Mouse (Mus musculus): ENCODE results near the gene Myoz2. TPM values are rescaled to one million over a fixed set of nuclear protein-coding genes. Genes with fewer than 3 reads are reported as not detected.

The Myoz2 gene
- total and polyA plus RNA-seq, 3 experiments = not detected

- Histone ChIP-seq H3K9ac (ENCODE audit: control insufficient read depth, low read depth, low read length, poor library complexity, severe bottlenecking) (no peak overlapping the region), H3K27me3 (ENCODE audit: control insufficient read depth in 1 of 2, insufficient read depth in 2 of 2, low read length in 2 of 2) (peaks cover 0 to 6% of the 10 kb centered on the region in 2 experiments; a peak in 3 of 4 replicates), H3K9me3 (replicated peaks; ENCODE audit: insufficient read depth, low read length) (no peaks in the 10 kb centered on the region), H3K4me1 (ENCODE audit: control insufficient read depth in 1 of 2, insufficient read depth in 2 of 2, low read length in 2 of 2) (no peaks in the 10 kb centered on the region), H3K27ac (ENCODE audit: control insufficient read depth, low read depth, low read length) (no peak overlapping the region), H3K4me3 (ENCODE audit: control insufficient read depth in 1 of 2, insufficient read depth in 1 of 2, low read depth in 2 of 2, low read length in 2 of 2) (no peak overlapping the region), H3K79me2 (ENCODE audit: control insufficient read depth, insufficient read depth, low read length, poor library complexity) (no peaks in the 10 kb centered on the region), H3K36me3 (ENCODE audit: control insufficient read depth in 1 of 2, insufficient read depth in 2 of 2, low read length in 2 of 2) (no peaks in the 10 kb centered on the region)
- TF ChIP-seq POLR2AphosphoS5 (IDR thresholded peaks at IDR 0.05; ENCODE audit: borderline replicate concordance, low read depth, low read length) (no peak), MYB (IDR thresholded peaks at IDR 0.05; ENCODE audit: low read depth, low read length) (no peak), SIN3A (IDR thresholded peaks at IDR 0.05; ENCODE audit: low read length) (no peak), MAX (IDR thresholded peaks at IDR 0.05; ENCODE audit: low read length) (no peak), ZC3H11A (IDR thresholded peaks at IDR 0.05; ENCODE audit: low read depth, low read length) (no peak), UBTF (IDR thresholded peaks at IDR 0.05; ENCODE audit: borderline replicate concordance, insufficient read depth, low read depth, low read length) (no peak), ELF1 (IDR thresholded peaks at IDR 0.05; ENCODE audit: low read depth, low read length) (no peak), JUND (IDR thresholded peaks at IDR 0.05; ENCODE audit: low read depth, low read length) (no peak), ZKSCAN1 (IDR thresholded peaks at IDR 0.05; ENCODE audit: low read depth, low read length) (no peak), MXI1 (IDR thresholded peaks at IDR 0.05; ENCODE audit: low read depth, low read length) (no peak), MEF2A (IDR thresholded peaks at IDR 0.05; ENCODE audit: extremely low read depth, insufficient replicate concordance, low read depth, low read length, poor library complexity, severe bottlenecking) (no peak), RCOR1 (IDR thresholded peaks at IDR 0.05; ENCODE audit: low read depth, low read length) (no peak)
- no peak for DNase-seq (ENCODE audit: low read depth, low spot score)
Measured at GRCm38 (mm10) chr3:123042308-123042707, 7.5 kb upstream of the Myoz2 start.

GRCm38 (mm10) chr3:123033804-123034203 lies 1.0 kb downstream of the Myoz2 start:
- TF ChIP-seq TBP (IDR thresholded peaks at IDR 0.05; ENCODE audit: low read depth, low read length) (no peak), MAZ (IDR thresholded peaks at IDR 0.05; ENCODE audit: low read depth, low read length) (no peak), RCOR1 (IDR thresholded peaks at IDR 0.05; ENCODE audit: low read depth, low read length) (no peak), TAL1 (IDR thresholded peaks at IDR 0.05; ENCODE audit: low read length) (no peak), SMC3 (IDR thresholded peaks at IDR 0.05; ENCODE audit: low read depth, low read length) (no peak), ZC3H11A (IDR thresholded peaks at IDR 0.05; ENCODE audit: low read depth, low read length) (no peak), GATA1 (IDR thresholded peaks at IDR 0.05; ENCODE audit: low read depth, low read length) (no peak), MXI1 (IDR thresholded peaks at IDR 0.05; ENCODE audit: low read depth, low read length) (no peak), RAD21 (IDR thresholded peaks at IDR 0.05; ENCODE audit: low read depth, low read length) (no peak), HCFC1 (IDR thresholded peaks at IDR 0.05; ENCODE audit: low read depth, low read length) (no peak), POLR2AphosphoS5 (IDR thresholded peaks at IDR 0.05; ENCODE audit: borderline replicate concordance, low read depth, low read length) (no peak), EP300 (IDR thresholded peaks at IDR 0.05; ENCODE audit: low read depth in 1 of 2, low read length in 2 of 2) (no peak), GABPA (IDR thresholded peaks at IDR 0.05; ENCODE audit: low read depth, low read length) (no peak), POLR2AphosphoS2 (IDR thresholded peaks at IDR 0.05; ENCODE audit: low read length) (no peak), CHD1 (IDR thresholded peaks at IDR 0.05; ENCODE audit: low read depth, low read length) (no peak), CTCF (IDR thresholded peaks at IDR 0.05 in 2 of 3, conservative IDR thresholded peaks at IDR 0.05 in 1 of 3; ENCODE audit: control insufficient read depth in 1 of 3, insufficient read depth in 1 of 3, low read depth in 2 of 3, low read length in 3 of 3, poor library complexity in 1 of 3, severe bottlenecking in 1 of 3) (no peak), ZMIZ1 (IDR thresholded peaks at IDR 0.05; ENCODE audit: low read depth, low read length) (no peak)
- H3K27me3 ChIP-seq (ENCODE audit: control insufficient read depth in 1 of 2, insufficient read depth in 2 of 2, low read length in 2 of 2) = peaks cover 0 to 5% of the 10 kb centered on the region in 2 experiments; a peak in 2 of 4 replicates
- no peaks in the 10 kb centered on the region for H3K79me2 ChIP-seq (ENCODE audit: control insufficient read depth, insufficient read depth, low read length, poor library complexity)
- H3K9me3 ChIP-seq (replicated peaks; ENCODE audit: insufficient read depth, low read length) = no peaks in the 10 kb centered on the region
- no peak overlapping the region for H3K9ac ChIP-seq (ENCODE audit: control insufficient read depth, low read depth, low read length, poor library complexity, severe bottlenecking)
- H3K36me3 ChIP-seq (ENCODE audit: control insufficient read depth in 1 of 2, insufficient read depth in 2 of 2, low read length in 2 of 2) = no peaks in the 10 kb centered on the region
- no peaks in the 10 kb centered on the region for H3K4me1 ChIP-seq (ENCODE audit: control insufficient read depth in 1 of 2, insufficient read depth in 2 of 2, low read length in 2 of 2)
- H3K27ac ChIP-seq (ENCODE audit: control insufficient read depth, low read depth, low read length) = no peak overlapping the region
- H3K4me3 ChIP-seq (ENCODE audit: control insufficient read depth in 1 of 2, insufficient read depth in 1 of 2, low read depth in 2 of 2, low read length in 2 of 2) = no peak overlapping the region
- DNase-seq (ENCODE audit: low read depth, low spot score) = no peak

Data from MEL (cell line).